Mouse (Mus musculus): ENCODE data around the gene Exosc5. TPM values are rescaled to one million over a fixed set of nuclear protein-coding genes. Genes with fewer than 3 reads are reported as not detected.
A peak's percentile ranks its signal among the peaks of the same experiment; 100 is the strongest.

The Exosc5 gene
- polyA plus RNA-seq, 1 experiment from 2014 or later, result 79.7 TPM

GRCm38 (mm10) chr7:25617376-25618160 lies 41.4 kb upstream of the Exosc5 start:
- no peak overlapping the region for H3K4me3 ChIP-seq (ENCODE audit: low read depth, low read length)
- 81% methylated on average over 10 of the region's 10 CpGs for WGBS
- no peaks in the 10 kb centered on the region for H3K9me3 ChIP-seq (ENCODE audit: low read depth, low read length)
- no peak overlapping the region for H3K4me2 ChIP-seq
- DNase-seq (no peak), ATAC-seq (ENCODE audit: insufficient read depth) (no peak)
- peaks cover 12% of the 10 kb centered on the region for H3K36me3 ChIP-seq (ENCODE audit: insufficient read depth)
- H3K27me3 ChIP-seq (ENCODE audit: insufficient read depth, low read length), result peaks cover 2% of the 10 kb centered on the region; the same call in 1 of the 2 replicates
- H3K4me1 ChIP-seq (ENCODE audit: insufficient read depth), result no peaks in the 10 kb centered on the region
- no peak overlapping the region for H3K9ac ChIP-seq
- TF ChIP-seq CTCF (IDR thresholded peaks at IDR 0.05; ENCODE audit: low read depth), result no peak
- no peak overlapping the region for H3K27ac ChIP-seq (ENCODE audit: low read depth)

GRCm38 (mm10) chr7:25618865-25619721 lies 39.9 kb upstream of the Exosc5 start, which contains the start of gene Dmac2:
Gene Dmac2 (plus strand): TSS chr7:25619414.
- Histone ChIP-seq H3K4me3 (ENCODE audit: low read depth, low read length) (peak within 1 kb of the TSS; percentile 57), H3K9ac (peak within 1 kb of the TSS; percentile 55), H3K27me3 (ENCODE audit: insufficient read depth, low read length) (peaks cover 2% of the 10 kb centered on the region; the same call in 1 of the 2 replicates), H3K4me2 (peak within 1 kb of the TSS; percentile 69), H3K4me1 (ENCODE audit: insufficient read depth) (no peaks in the 10 kb centered on the region), H3K27ac (ENCODE audit: low read depth) (no peak within 1 kb of the TSS), H3K36me3 (ENCODE audit: insufficient read depth) (peaks cover 22% of the 10 kb centered on the region), H3K9me3 (ENCODE audit: low read depth, low read length) (no peaks in the 10 kb centered on the region)
- peak; percentile 93 for ATAC-seq (ENCODE audit: insufficient read depth)
- peak; percentile 96 for DNase-seq
- 1% methylated on average over 53 of the region's 53 CpGs for WGBS
- TF ChIP-seq CTCF (IDR thresholded peaks at IDR 0.05; ENCODE audit: low read depth), result no peak

GRCm38 (mm10) chr7:25619722-25619991 lies 39.3 kb upstream of the Exosc5 start:
- Histone ChIP-seq H3K36me3 (ENCODE audit: insufficient read depth) (peaks cover 28% of the 10 kb centered on the region), H3K27ac (ENCODE audit: low read depth) (no peak overlapping the region), H3K4me2 (peak overlapping the region; percentile 69), H3K9me3 (ENCODE audit: low read depth, low read length) (no peaks in the 10 kb centered on the region), H3K4me1 (ENCODE audit: insufficient read depth) (no peaks in the 10 kb centered on the region), H3K4me3 (ENCODE audit: low read depth, low read length) (peak overlapping the region; percentile 57), H3K9ac (peak overlapping the region; percentile 55), H3K27me3 (ENCODE audit: insufficient read depth, low read length) (peaks cover 2% of the 10 kb centered on the region; the same call in 1 of the 2 replicates)
- 14% methylated on average over 5 of the region's 5 CpGs for WGBS
- no peak for DNase-seq
- ATAC-seq (ENCODE audit: insufficient read depth), result no peak
- TF ChIP-seq CTCF (IDR thresholded peaks at IDR 0.05; ENCODE audit: low read depth), result no peak

- Histone ChIP-seq H3K27me3 (ENCODE audit: insufficient read depth, low read length) (peaks cover 2% of the 10 kb centered on the region; the same call in 1 of the 2 replicates), H3K9ac (0 out of 2 replicates have a peak overlapping the region, but pooled peaks have one; percentile 55)
- ATAC-seq (ENCODE audit: insufficient read depth), result no peak
Observed at GRCm38 (mm10) chr7:25620101-25620500, 38.9 kb upstream of the Exosc5 start.

GRCm38 (mm10) chr7:25620751-25621150 lies 38.2 kb upstream of the Exosc5 start:
- H3K9me3 ChIP-seq (ENCODE audit: low read depth, low read length), result no peaks in the 10 kb centered on the region
- no peak for ATAC-seq (ENCODE audit: insufficient read depth)
- 91% methylated on average over 11 of the region's 11 CpGs for WGBS

More at GRCm38 (mm10) chr7:25620101-25620500, 38.9 kb upstream of the Exosc5 start:
- H3K36me3 ChIP-seq (ENCODE audit: insufficient read depth), result peaks cover 32% of the 10 kb centered on the region
- H3K4me1 ChIP-seq (ENCODE audit: insufficient read depth), result no peaks in the 10 kb centered on the region
- DNase-seq, result no peak
- H3K4me2 ChIP-seq, result peak overlapping the region; percentile 69
- WGBS, result 92% methylated on average over 5 of the region's 5 CpGs
- H3K4me3 ChIP-seq (ENCODE audit: low read depth, low read length), result peak overlapping the region; percentile 57
- no peak overlapping the region for H3K27ac ChIP-seq (ENCODE audit: low read depth)
- no peak for TF ChIP-seq CTCF (IDR thresholded peaks at IDR 0.05; ENCODE audit: low read depth)
- H3K9me3 ChIP-seq (ENCODE audit: low read depth, low read length), result no peaks in the 10 kb centered on the region

GRCm38 (mm10) chr7:25623857-25624370 lies 35.0 kb upstream of the Exosc5 start:
- no peak for TF ChIP-seq CTCF (IDR thresholded peaks at IDR 0.05; ENCODE audit: low read depth)
- Histone ChIP-seq H3K27ac (ENCODE audit: low read depth) (no peak overlapping the region), H3K4me2 (no peak overlapping the region)

More at GRCm38 (mm10) chr7:25620751-25621150, 38.2 kb upstream of the Exosc5 start:
- H3K36me3 ChIP-seq (ENCODE audit: insufficient read depth), result peaks cover 36% of the 10 kb centered on the region
- no peak for TF ChIP-seq CTCF (IDR thresholded peaks at IDR 0.05; ENCODE audit: low read depth)
- no peak for DNase-seq
- H3K4me3 ChIP-seq (ENCODE audit: low read depth, low read length), result no peak overlapping the region
- no peak overlapping the region for H3K27ac ChIP-seq (ENCODE audit: low read depth)
- no peaks in the 10 kb centered on the region for H3K27me3 ChIP-seq (ENCODE audit: insufficient read depth, low read length)
- no peaks in the 10 kb centered on the region for H3K4me1 ChIP-seq (ENCODE audit: insufficient read depth)
- H3K9ac ChIP-seq, result no peak overlapping the region
- H3K4me2 ChIP-seq, result no peak overlapping the region

More at GRCm38 (mm10) chr7:25623857-25624370, 35.0 kb upstream of the Exosc5 start:
- ATAC-seq (ENCODE audit: insufficient read depth) (no peak), DNase-seq (no peak)
- Histone ChIP-seq H3K4me3 (ENCODE audit: low read depth, low read length) (no peak overlapping the region), H3K4me1 (ENCODE audit: insufficient read depth) (peaks cover 12% of the 10 kb centered on the region; the same call in 1 of the 2 replicates), H3K9ac (no peak overlapping the region), H3K36me3 (ENCODE audit: insufficient read depth) (peaks cover 36% of the 10 kb centered on the region), H3K27me3 (ENCODE audit: insufficient read depth, low read length) (no peaks in the 10 kb centered on the region), H3K9me3 (ENCODE audit: low read depth, low read length) (no peaks in the 10 kb centered on the region)
- WGBS, result 87% methylated on average over 11 of the region's 11 CpGs
